Mouse (Mus musculus) kidney, postnatal 25 days (tissue): ENCODE results near the gene Srcap.

Source experiments
- DNase-seq, 2 experiments: peaks; one replicate each; pipeline ENCODE4 v3.0.0; 2021; ENCODE audit warnings: mixed read lengths in 2 of 2

Gene Srcap

GRCm38 (mm10) chr7:127585031-127585430, 73.2 kb downstream of the Srcap start:
- no peak for DNase-seq

GRCm38 (mm10) chr7:127586149-127586548, 74.4 kb downstream of the Srcap start:
- peak in 1 of 2 experiments; percentile 17 for DNase-seq

DNA sequence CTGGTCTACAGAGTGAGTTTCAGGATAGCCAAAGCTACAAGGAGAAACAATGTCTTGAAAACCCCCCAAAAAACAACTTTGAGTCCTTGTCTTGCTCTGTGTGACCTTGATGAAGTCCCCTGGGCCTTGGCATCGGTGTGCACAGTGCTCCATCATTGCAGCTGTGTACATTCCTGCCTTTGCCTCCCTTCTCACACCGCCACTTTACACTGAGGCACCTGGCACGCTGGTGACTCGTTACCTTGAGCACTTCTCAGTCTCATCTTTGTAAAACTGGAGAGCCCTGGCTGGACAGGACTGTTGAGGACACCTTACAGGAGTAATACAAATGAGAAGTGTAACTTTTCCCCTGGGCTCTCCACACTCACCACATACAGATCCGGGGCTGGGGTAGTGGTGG, 75.4 kb downstream of the Srcap start:
- peak in 1 of 2 experiments; percentile 30 for DNase-seq

DNA sequence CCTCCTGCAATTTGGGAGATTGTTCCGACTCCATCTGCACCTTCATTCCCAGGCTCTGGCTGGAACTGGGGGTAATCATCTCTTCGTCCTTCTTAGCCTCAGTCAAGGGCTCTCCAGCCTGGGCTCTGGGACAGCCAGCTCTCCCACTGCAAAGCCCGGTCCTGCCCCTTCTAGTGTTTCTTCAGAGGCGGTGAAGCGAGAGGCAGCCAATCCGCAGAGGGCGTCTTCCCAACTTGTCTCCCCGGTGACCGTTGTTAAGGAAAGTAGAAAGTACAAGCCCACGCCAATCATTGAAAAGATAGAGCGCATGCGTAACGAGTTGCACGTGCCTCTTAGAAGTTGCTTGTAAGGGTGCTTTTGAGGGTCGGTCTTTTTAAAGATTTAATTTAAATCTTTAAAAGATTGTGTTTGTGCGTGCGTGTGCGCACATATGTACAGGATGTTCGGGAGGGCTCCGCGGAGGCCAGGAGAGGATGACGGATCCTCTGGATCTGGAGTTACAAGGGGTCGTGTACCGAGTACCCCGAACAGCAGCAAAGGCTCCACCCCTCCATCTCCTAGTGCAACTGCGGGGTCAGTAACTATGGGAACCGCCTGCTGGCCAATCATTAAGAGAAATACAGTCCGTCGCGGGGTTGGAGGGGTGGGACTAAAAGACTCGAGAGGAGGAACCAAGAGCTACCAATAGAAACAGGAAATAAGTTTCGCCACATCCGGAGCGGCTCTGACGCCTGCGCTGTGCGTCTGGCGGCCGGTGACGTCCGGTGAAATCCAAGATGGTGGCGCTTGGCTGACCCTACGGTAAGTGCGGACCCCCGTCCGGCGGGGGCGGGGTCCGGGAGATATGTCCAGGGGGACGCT, 76.5 kb downstream of the Srcap start, which contains the start of the genes Ccdc189 and Rnf40:
Gene Ccdc189 (minus strand): TSS at position 585 of the 861 bp plus-strand sequence.
Gene Rnf40 (plus strand): TSS at position 757 of the 861 bp plus-strand sequence.
- DNase-seq, result peak; percentile 97 to 98

DNA sequence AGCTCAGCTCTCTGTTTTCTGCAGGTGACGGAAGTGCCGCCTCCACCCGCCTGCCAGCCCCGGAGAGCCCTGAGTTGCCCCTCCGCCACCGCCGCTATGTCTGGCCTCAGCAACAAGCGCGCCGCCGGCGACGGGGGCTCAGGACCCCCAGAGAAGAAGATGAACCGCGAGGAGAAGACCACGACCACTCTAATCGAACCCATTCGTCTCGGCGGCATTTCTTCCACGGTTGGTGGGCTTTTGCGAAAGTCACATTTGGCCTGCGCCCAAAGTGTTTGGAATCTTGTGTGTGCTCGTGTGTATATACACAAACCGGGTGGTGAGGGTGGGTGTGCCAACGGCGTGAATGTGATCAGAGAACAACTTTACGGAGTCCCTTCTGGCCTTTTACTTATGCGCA, 77.1 kb downstream of the Srcap start:
- DNase-seq, result peak in 1 of 2 experiments; percentile 22

DNA sequence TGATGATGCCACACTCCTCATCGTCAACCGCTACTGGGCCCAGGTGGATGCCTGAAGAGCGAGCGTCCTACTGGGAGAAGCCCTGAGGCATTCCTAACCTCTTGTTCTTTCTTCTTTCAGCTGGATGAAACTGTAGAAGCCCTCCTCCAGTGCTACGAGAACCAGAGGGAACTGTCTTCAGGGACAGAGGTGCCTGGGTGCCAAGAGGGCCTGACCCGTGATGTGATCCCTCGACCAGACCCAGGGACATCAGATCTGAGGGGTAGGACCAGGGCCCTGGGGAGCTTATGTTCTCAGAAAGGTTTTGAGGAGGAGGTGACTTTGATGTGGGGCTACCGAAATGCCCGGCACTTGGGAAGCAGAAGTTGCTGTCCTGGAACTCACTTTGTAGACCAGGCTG, 77.9 kb downstream of the Srcap start:
- peak in 1 of 2 experiments; percentile 31 for DNase-seq

GRCm38 (mm10) chr7:127591108-127591507, 79.3 kb downstream of the Srcap start:
- no peak for DNase-seq

GRCm38 (mm10) chr7:127592575-127592974, 80.8 kb downstream of the Srcap start:
- peak in 1 of 2 experiments; percentile 38 for DNase-seq

DNA sequence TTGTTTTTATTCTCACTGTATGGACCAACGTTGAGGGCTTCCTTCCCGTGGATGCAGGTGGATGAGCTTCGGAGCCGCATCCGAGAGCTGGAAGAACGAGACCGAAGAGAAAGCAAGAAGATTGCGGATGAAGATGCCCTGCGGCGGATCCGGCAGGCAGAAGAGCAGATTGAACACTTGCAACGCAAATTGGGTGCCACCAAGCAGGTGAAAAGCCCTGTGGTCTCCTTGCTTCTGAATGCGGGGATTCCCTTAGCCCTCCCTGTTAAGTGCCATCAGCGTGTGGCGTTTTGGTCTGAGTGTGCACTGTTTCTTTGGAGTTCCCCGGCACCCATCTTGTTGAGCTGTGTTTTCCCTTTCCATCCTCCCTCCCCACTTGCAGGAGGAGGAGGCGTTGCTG, 85.0 kb downstream of the Srcap start:
- DNase-seq, result no peak

DNA sequence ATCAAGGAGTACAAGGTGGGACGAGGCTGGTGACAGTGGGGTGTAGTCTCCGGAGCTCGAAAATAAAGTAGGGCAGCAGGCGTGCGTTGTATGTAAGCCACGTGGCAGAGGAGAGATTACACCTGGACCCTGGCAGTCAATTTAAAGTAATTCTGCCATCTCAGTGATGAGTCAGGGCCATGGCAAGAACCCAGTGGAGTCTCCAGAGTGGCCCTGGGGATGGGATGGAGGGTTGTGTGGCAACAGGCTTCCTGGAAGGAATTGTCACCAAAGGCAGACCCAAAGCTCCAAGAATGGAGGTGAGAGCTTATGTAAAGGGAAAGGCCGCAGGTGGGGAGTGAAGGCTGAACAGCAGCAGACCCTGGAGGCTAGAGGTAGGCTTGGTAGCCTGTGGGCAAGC, 88.8 kb downstream of the Srcap start:
- no peak for DNase-seq

GRCm38 (mm10) chr7:127601735-127602134, 90.0 kb downstream of the Srcap start:
- no peak for DNase-seq

DNA sequence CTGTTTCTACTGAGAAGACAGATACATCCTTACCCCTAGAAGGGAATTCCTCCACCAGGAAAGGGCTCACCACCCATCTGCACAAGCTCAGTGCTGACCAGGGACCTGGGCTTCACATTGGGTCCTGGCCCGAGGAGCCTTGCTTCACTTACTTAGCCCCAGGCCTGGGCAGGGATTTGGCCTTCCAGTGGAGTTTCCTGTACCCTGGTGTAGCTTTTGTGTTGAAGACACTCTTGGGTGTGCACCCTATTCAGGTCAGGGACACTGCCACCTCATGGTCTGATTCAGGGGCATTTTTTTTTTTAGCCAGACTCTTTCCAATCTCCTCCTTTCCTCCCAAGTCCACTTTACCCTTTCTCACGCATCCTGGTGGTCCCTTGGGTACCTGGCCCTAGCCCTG, 91.1 kb downstream of the Srcap start:
- no peak for DNase-seq

GRCm38 (mm10) chr7:127604256-127604655, 92.5 kb downstream of the Srcap start:
- DNase-seq, result no peak

DNA sequence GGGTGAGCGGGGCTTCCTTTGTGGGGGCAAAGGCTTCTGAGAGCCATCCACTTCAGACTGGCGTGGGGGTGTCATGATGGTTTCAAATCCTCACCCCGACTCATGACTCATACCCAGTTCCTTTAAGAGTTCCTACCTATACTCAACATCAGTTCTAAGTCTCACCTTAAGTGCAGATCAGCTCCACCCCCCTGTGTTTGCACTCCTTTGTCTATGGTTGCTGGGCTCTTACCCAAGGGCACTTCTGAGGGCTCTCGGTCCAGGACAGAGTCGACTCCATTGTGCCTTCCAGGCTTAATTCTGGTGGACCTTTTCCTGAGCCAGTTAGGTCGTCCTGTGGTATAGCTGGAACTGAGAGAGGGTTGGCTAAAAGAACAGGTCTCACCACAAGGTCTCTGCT, 95.4 kb downstream of the Srcap start:
- no peak for DNase-seq
